Mouse (Mus musculus) activated CD4-positive, CD25-positive, alpha-beta regulatory T cell, adult 4 months (primary cell): ENCODE results near the gene Olfr286. TPM values are rescaled to one million over a fixed set of nuclear protein-coding genes. Genes with fewer than 3 reads are reported as not detected.
A peak's percentile ranks its signal among the peaks of the same experiment; 100 is the strongest.

Experiments
- ATAC-seq: one replicate; pipeline ENCODE4 v1.8.0; 2017
- polyA plus RNA-seq, 2 experiments: library from polyadenylated mRNA; unstranded; fragments of 100-300 nt; shearing (Covaris generic); gene quantifications; one replicate each; pipeline ENCODE4 v1.2.1; 2017

Gene Olfr286
- polyA plus RNA-seq = not detected

GRCm38 (mm10) chr15:98234350-98234749 lies at the start of gene Olfr286:
TSS of gene Olfr286 (minus strand) at chr15:98234450.
- no peak for ATAC-seq

GRCm38 (mm10) chr15:98257776-98258175 lies 23.5 kb upstream of the Olfr286 start:
- ATAC-seq = no peak

GRCm38 (mm10) chr15:98257193-98257592 lies 22.9 kb upstream of the Olfr286 start, which contains the start of gene H1fnt:
TSS of gene H1fnt (minus strand) at chr15:98257293.
- no peak for ATAC-seq

- no peak for ATAC-seq
Measured at GRCm38 (mm10) chr15:98256271-98256670, 22.0 kb upstream of the Olfr286 start.

GRCm38 (mm10) chr15:98235442-98235841 lies 1.2 kb upstream of the Olfr286 start:
- ATAC-seq = no peak

GRCm38 (mm10) chr15:98226096-98226495 lies 8.2 kb downstream of the Olfr286 start:
- ATAC-seq = no peak

GRCm38 (mm10) chr15:98225610-98226009 lies 8.6 kb downstream of the Olfr286 start:
- no peak for ATAC-seq

- no peak for ATAC-seq
Measured at GRCm38 (mm10) chr15:98222377-98222776, 11.9 kb downstream of the Olfr286 start.

GRCm38 (mm10) chr15:98220877-98221276 lies 13.4 kb downstream of the Olfr286 start, which contains the start of the genes Gm44579 and Olfr287:
TSS of gene Gm44579 (minus strand) at chr15:98220977.
TSS of gene Olfr287 (minus strand) at chr15:98221056.
- ATAC-seq = no peak

GRCm38 (mm10) chr15:98214130-98214529 lies 20.1 kb downstream of the Olfr286 start:
- ATAC-seq = no peak

GRCm38 (mm10) chr15:98213336-98213870 lies 20.8 kb downstream of the Olfr286 start:
- no peak for ATAC-seq

GRCm38 (mm10) chr15:98209676-98210075 lies 24.6 kb downstream of the Olfr286 start:
- ATAC-seq = no peak

GRCm38 (mm10) chr15:98195442-98195841 lies 38.8 kb downstream of the Olfr286 start, which contains the start of gene Olfr288:
TSS of gene Olfr288 (minus strand) at chr15:98195542.
- ATAC-seq = no peak

- no peak for ATAC-seq
Measured at GRCm38 (mm10) chr15:98184456-98184855, 49.8 kb downstream of the Olfr286 start.

GRCm38 (mm10) chr15:98181856-98182570 lies 52.2 kb downstream of the Olfr286 start:
- ATAC-seq = no peak

GRCm38 (mm10) chr15:98181132-98181711 lies 53.0 kb downstream of the Olfr286 start:
- peak; percentile 96 for ATAC-seq

GRCm38 (mm10) chr15:98180567-98181131 lies 53.6 kb downstream of the Olfr286 start:
- ATAC-seq = no peak

GRCm38 (mm10) chr15:98177320-98177719 lies 56.9 kb downstream of the Olfr286 start:
- ATAC-seq = no peak

Other genes with a start within 250 kb of the Olfr286 start
- gene Col2a1, start 229.8 kb downstream of the Olfr286 start, polyA plus RNA-seq = under 1 TPM in 1 of 2 experiments, not detected in 1; 0.25 TPM
- 1 to 10 TPM; 5.0 to 6.8 TPM for gene Pfkm, start 141.9 kb downstream of the Olfr286 start, polyA plus RNA-seq
- gene Senp1, start 140.7 kb downstream of the Olfr286 start, polyA plus RNA-seq = 10 to 100 TPM; 27.5 to 31.6 TPM
- gene Asb8, start 68.8 kb downstream of the Olfr286 start, polyA plus RNA-seq = 10 to 100 TPM; 36.6 to 43.2 TPM
- gene Ccdc184, start 67.3 kb downstream of the Olfr286 start, polyA plus RNA-seq = under 1 TPM in 1 of 2 experiments, not detected in 1; 0.25 TPM
- not detected for gene Olfr288, start 38.9 kb downstream of the Olfr286 start, polyA plus RNA-seq
- not detected for gene Gm44579, start 13.5 kb downstream of the Olfr286 start, polyA plus RNA-seq
- not detected for gene Olfr287, start 13.4 kb downstream of the Olfr286 start, polyA plus RNA-seq
- gene H1fnt, start 22.8 kb upstream of the Olfr286 start, polyA plus RNA-seq = not detected
- not detected for gene Zfp641, start 61.7 kb upstream of the Olfr286 start, polyA plus RNA-seq
- gene Olfr285, start 82.9 kb upstream of the Olfr286 start, polyA plus RNA-seq = not detected
- not detected for gene Olfr284, start 106.5 kb upstream of the Olfr286 start, polyA plus RNA-seq
- not detected for gene Olfr283, start 146.5 kb upstream of the Olfr286 start, polyA plus RNA-seq
- not detected for gene Olfr282, start 196.8 kb upstream of the Olfr286 start, polyA plus RNA-seq
- gene Olfr281, start 218.1 kb upstream of the Olfr286 start, polyA plus RNA-seq = not detected
- gene OR5BS1P, start 235.4 kb upstream of the Olfr286 start, polyA plus RNA-seq = under 1 TPM in 1 of 2 experiments, not detected in 1; 0.07 TPM
- gene Lalba, start 248.3 kb upstream of the Olfr286 start, polyA plus RNA-seq = not detected